Mouse (Mus musculus): Measurements from ENCODE around the gene Ccdc63. TPM values are rescaled to one million over a fixed set of nuclear protein-coding genes. Genes with fewer than 3 reads are reported as not detected.
A peak's percentile ranks its signal among the peaks of the same experiment; 100 is the strongest.

Gene Ccdc63
- total and polyA plus RNA-seq, 3 experiments, result 0.08 to 0.16 TPM; not detected in 1

- TF ChIP-seq CTCF (IDR thresholded peaks at IDR 0.05), result no peak
- no peak for TF ChIP-seq EP300 (IDR thresholded peaks at IDR 0.05; ENCODE audit: insufficient read depth, low read depth, low read length)
- TF ChIP-seq POLR2A (IDR thresholded peaks at IDR 0.05; ENCODE audit: insufficient read depth, low read depth, low read length), result no peak
- peaks cover 1% of the 10 kb centered on the region; the same call in 1 of the 2 replicates for H3K4me1 ChIP-seq (ENCODE audit: control insufficient read depth, insufficient read depth, low read length)
- WGBS, result 48% methylated on average over 3 of the region's 3 CpGs
- H3K27ac ChIP-seq, result no peak overlapping the region
- H3K4me3 ChIP-seq, result no peak overlapping the region
- intact Hi-C loops (cut with DNase I), result loop anchor here (5.0 kb wide), 3 partner anchors 34 to 194 kb away; partner anchors contain the start of gene Cux2
- no peaks in the 10 kb centered on the region for H3K27me3 ChIP-seq (ENCODE audit: control insufficient read depth, insufficient read depth, low read length)
- DNase-seq, result no peak
- H3K9ac ChIP-seq (ENCODE audit: low read depth, low read length), result no peak overlapping the region
- no peaks in the 10 kb centered on the region for H3K79me2 ChIP-seq (replicated peaks; ENCODE audit: control insufficient read depth, insufficient read depth, low read length)
- H3K36me3 ChIP-seq (ENCODE audit: control insufficient read depth, insufficient read depth, low read length), result no peaks in the 10 kb centered on the region
Observed at GRCm38 (mm10) chr5:122086121-122086520, 54.5 kb downstream of the Ccdc63 start.

- intact Hi-C loops (cut with DNase I), result loop anchor here (5.0 kb wide), 3 partner anchors 33 to 193 kb away; partner anchors contain the start of gene Cux2
- Histone ChIP-seq H3K9ac (ENCODE audit: low read depth, low read length) (peak overlapping the region; percentile 53), H3K4me1 (ENCODE audit: control insufficient read depth, insufficient read depth, low read length) (peaks cover 1% of the 10 kb centered on the region; the same call in 1 of the 2 replicates), H3K36me3 (ENCODE audit: control insufficient read depth, insufficient read depth, low read length) (no peaks in the 10 kb centered on the region), H3K79me2 (replicated peaks; ENCODE audit: control insufficient read depth, insufficient read depth, low read length) (no peaks in the 10 kb centered on the region), H3K4me3 (no peak overlapping the region), H3K27ac (peak overlapping the region; percentile 23; the same call in 1 of the 2 replicates), H3K27me3 (ENCODE audit: control insufficient read depth, insufficient read depth, low read length) (no peaks in the 10 kb centered on the region)
- no peak for TF ChIP-seq POLR2A (IDR thresholded peaks at IDR 0.05; ENCODE audit: insufficient read depth, low read depth, low read length)
- WGBS, result 59% methylated on average over 7 of the region's 7 CpGs
- DNase-seq, result no peak
Observed at GRCm38 (mm10) chr5:122085291-122085690, 55.3 kb downstream of the Ccdc63 start.

- Histone ChIP-seq H3K79me2 (replicated peaks; ENCODE audit: control insufficient read depth, insufficient read depth, low read length) (no peaks in the 10 kb centered on the region), H3K27me3 (ENCODE audit: control insufficient read depth, insufficient read depth, low read length) (no peaks in the 10 kb centered on the region), H3K4me1 (ENCODE audit: control insufficient read depth, insufficient read depth, low read length) (peaks cover 1% of the 10 kb centered on the region; the same call in 1 of the 2 replicates), H3K27ac (no peak overlapping the region), H3K4me3 (no peak overlapping the region), H3K9ac (ENCODE audit: low read depth, low read length) (no peak overlapping the region), H3K36me3 (ENCODE audit: control insufficient read depth, insufficient read depth, low read length) (no peaks in the 10 kb centered on the region)
- 59% methylated on average over 3 of the region's 3 CpGs for WGBS
- intact Hi-C loops (cut with DNase I), result no loop called here
- DNase-seq, result no peak
- TF ChIP-seq EP300 (IDR thresholded peaks at IDR 0.05; ENCODE audit: insufficient read depth, low read depth, low read length) (no peak), CTCF (IDR thresholded peaks at IDR 0.05) (no peak), POLR2A (IDR thresholded peaks at IDR 0.05; ENCODE audit: insufficient read depth, low read depth, low read length) (no peak)
Observed at GRCm38 (mm10) chr5:122084470-122084869, 56.2 kb downstream of the Ccdc63 start.

GRCm38 (mm10) chr5:122083282-122083681 lies 57.3 kb downstream of the Ccdc63 start:
- no peak for DNase-seq
- Histone ChIP-seq H3K4me3 (no peak overlapping the region), H3K79me2 (replicated peaks; ENCODE audit: control insufficient read depth, insufficient read depth, low read length) (no peaks in the 10 kb centered on the region), H3K4me1 (ENCODE audit: control insufficient read depth, insufficient read depth, low read length) (peaks cover 1% of the 10 kb centered on the region; the same call in 1 of the 2 replicates), H3K36me3 (ENCODE audit: control insufficient read depth, insufficient read depth, low read length) (no peaks in the 10 kb centered on the region), H3K27me3 (ENCODE audit: control insufficient read depth, insufficient read depth, low read length) (no peaks in the 10 kb centered on the region), H3K9ac (ENCODE audit: low read depth, low read length) (no peak overlapping the region), H3K27ac (no peak overlapping the region)
- intact Hi-C loops (cut with DNase I), result no loop called here
- TF ChIP-seq EP300 (IDR thresholded peaks at IDR 0.05; ENCODE audit: insufficient read depth, low read depth, low read length) (no peak), CTCF (IDR thresholded peaks at IDR 0.05) (no peak), POLR2A (IDR thresholded peaks at IDR 0.05; ENCODE audit: insufficient read depth, low read depth, low read length) (no peak)
- WGBS, result 94% methylated on average over 2 of the region's 2 CpGs

- no peak for DNase-seq
- Histone ChIP-seq H3K36me3 (ENCODE audit: control insufficient read depth, insufficient read depth, low read length) (no peaks in the 10 kb centered on the region), H3K79me2 (replicated peaks; ENCODE audit: control insufficient read depth, insufficient read depth, low read length) (no peaks in the 10 kb centered on the region), H3K4me3 (no peak overlapping the region), H3K27me3 (ENCODE audit: control insufficient read depth, insufficient read depth, low read length) (no peaks in the 10 kb centered on the region), H3K27ac (no peak overlapping the region), H3K4me1 (ENCODE audit: control insufficient read depth, insufficient read depth, low read length) (peaks cover 1% of the 10 kb centered on the region; the same call in 1 of the 2 replicates), H3K9ac (ENCODE audit: low read depth, low read length) (no peak overlapping the region)
- intact Hi-C loops (cut with DNase I), result no loop called here
- TF ChIP-seq POLR2A (IDR thresholded peaks at IDR 0.05; ENCODE audit: insufficient read depth, low read depth, low read length), result no peak
- no peak for TF ChIP-seq EP300 (IDR thresholded peaks at IDR 0.05; ENCODE audit: insufficient read depth, low read depth, low read length)
- TF ChIP-seq CTCF (IDR thresholded peaks at IDR 0.05), result no peak
- 89% methylated on average over 13 of the region's 13 CpGs for WGBS
Observed at GRCm38 (mm10) chr5:122081471-122081870, 59.2 kb downstream of the Ccdc63 start.

GRCm38 (mm10) chr5:122080930-122081329 lies 59.7 kb downstream of the Ccdc63 start:
- Histone ChIP-seq H3K79me2 (replicated peaks; ENCODE audit: control insufficient read depth, insufficient read depth, low read length) (no peaks in the 10 kb centered on the region), H3K27me3 (ENCODE audit: control insufficient read depth, insufficient read depth, low read length) (no peaks in the 10 kb centered on the region), H3K4me3 (no peak overlapping the region), H3K27ac (no peak overlapping the region), H3K36me3 (ENCODE audit: control insufficient read depth, insufficient read depth, low read length) (no peaks in the 10 kb centered on the region), H3K4me1 (ENCODE audit: control insufficient read depth, insufficient read depth, low read length) (no peaks in the 10 kb centered on the region), H3K9ac (ENCODE audit: low read depth, low read length) (no peak overlapping the region)
- WGBS, result 53% methylated on average over 11 of the region's 11 CpGs
- TF ChIP-seq CTCF (IDR thresholded peaks at IDR 0.05) (no peak), POLR2A (IDR thresholded peaks at IDR 0.05; ENCODE audit: insufficient read depth, low read depth, low read length) (no peak), EP300 (IDR thresholded peaks at IDR 0.05; ENCODE audit: insufficient read depth, low read depth, low read length) (no peak)
- intact Hi-C loops (cut with DNase I), result no loop called here
- no peak for DNase-seq

All from heart, adult 2 months (tissue).